Mouse (Mus musculus) hindbrain, postnatal 0 days (tissue): ENCODE measurements at regions not wholly inside any gene's neighbourhood (a gene's known extent, or its start where the extent isn't known, plus 50 kb on each side); places are given as distances from the start of the nearest gene placed in this dataset.

Experiments used
- ATAC-seq: fragments of 200-750 bp; cut with Nextera tagmentation; 2 replicates; pipeline ENCODE4 v1.8.0; 2017; ENCODE audit warnings: mild to moderate bottlenecking, moderate TSS enrichment, moderate library complexity
- DNase-seq: peaks from one replicate; pipeline ENCODE4 v3.0.0-alpha.2; 2015; ENCODE audit warnings: low spot score
- H3K27ac ChIP-seq: fragments of 300-500 bp; sonication (generic); 2 replicates; pipeline ENCODE4 v1.5.1; 2014; ENCODE audit warnings: mild to moderate bottlenecking
- H3K27me3 ChIP-seq: fragments of 300-500 bp; sonication (generic); 2 replicates; pipeline ENCODE4 v1.6.1; 2014; ENCODE audit warnings: low read length, mixed read lengths; ENCODE audit not compliant: insufficient read depth
- H3K36me3 ChIP-seq: fragments of 300-500 bp; sonication (generic); 2 replicates; pipeline ENCODE4 v1.6.1; 2014; ENCODE audit warnings: low read length, mixed read lengths; ENCODE audit not compliant: insufficient read depth
- H3K4me1 ChIP-seq: fragments of 300-500 bp; sonication (generic); 2 replicates; pipeline ENCODE4 v1.6.1; 2014; ENCODE audit warnings: antibody characterized with exemption, low read length, mixed read lengths; ENCODE audit not compliant: insufficient read depth
- H3K4me2 ChIP-seq: fragments of 300-500 bp; sonication (generic); 2 replicates; pipeline ENCODE4 v1.6.1; 2014; ENCODE audit warnings: low read depth, mild to moderate bottlenecking, low read length, moderate library complexity, mixed read lengths
- H3K4me3 ChIP-seq: fragments of 300-500 bp; sonication (generic); 2 replicates; pipeline ENCODE4 v1.5.1; 2014; ENCODE audit warnings: low read length
- H3K9ac ChIP-seq: fragments of 300-500 bp; sonication (generic); replicated peaks from 2 replicates; pipeline ENCODE4 v1.6.1; 2014; ENCODE audit warnings: mild to moderate bottlenecking, low read length, moderate library complexity, mixed read lengths
- H3K9me3 ChIP-seq: fragments of 300-500 bp; sonication (generic); 2 replicates; pipeline ENCODE4 v1.6.1; 2016; ENCODE audit warnings: low read length, mixed read lengths
- CTCF ChIP-seq: IDR thresholded peaks from 2 replicates; pipeline ENCODE4 v1.5.1; 2016; ENCODE audit warnings: antibody characterized with exemption, control low read depth, low read depth
- WGBS: fragments of 180-500 bp; shearing (Covaris S2); extraction: QIAGEN DNeasy Blood & Tissue Kit; methylation state at CpG from one replicate; pipeline ENCODE4 v1.1.7; 2014; 5-methylcytosine and 5-hydroxymethylcytosine counted together

DNA sequence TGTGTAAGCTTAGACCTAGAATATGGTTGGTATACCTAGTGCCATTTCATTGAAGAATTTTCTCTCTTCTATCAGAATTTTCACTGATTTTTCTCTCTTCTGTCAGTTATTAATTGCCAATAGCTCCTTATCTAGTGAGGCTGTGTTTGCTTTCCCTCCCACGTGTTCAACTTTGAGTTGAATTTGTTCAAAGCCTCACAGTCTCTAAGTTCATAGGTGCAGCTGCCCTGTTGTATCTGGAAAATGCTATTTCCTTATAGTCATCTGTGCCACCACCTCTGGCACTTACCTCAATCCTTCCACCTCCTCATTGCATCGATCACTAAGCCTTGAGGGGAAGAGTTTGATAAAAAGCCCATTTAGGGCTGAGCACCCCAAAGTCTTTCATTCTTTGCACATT, 124.0 kb downstream of the Chst2 start:
- ATAC-seq = no peak

More for the DNA sequence above, 124.0 kb downstream of the Chst2 start:
- H3K27ac ChIP-seq = no peak overlapping the region
- H3K9ac ChIP-seq = no peak overlapping the region
- no peaks in the 10 kb centered on the region for H3K36me3 ChIP-seq
- no peaks in the 10 kb centered on the region for H3K9me3 ChIP-seq
- WGBS = 84% methylated on average over 2 of the region's 2 CpGs
- no peak for TF ChIP-seq CTCF
- H3K4me3 ChIP-seq = no peak overlapping the region
- H3K4me2 ChIP-seq = no peak overlapping the region
- H3K27me3 ChIP-seq = no peaks in the 10 kb centered on the region
- DNase-seq = no peak
- no peaks in the 10 kb centered on the region for H3K4me1 ChIP-seq
